Mouse (Mus musculus) heart, embryonic 16.5 days (tissue): ENCODE data around the gene Gm49358. TPM values are rescaled to one million over a fixed set of nuclear protein-coding genes. Genes with fewer than 3 reads are reported as not detected.

ENCODE experiments used
- ATAC-seq: fragments of 200-750 bp; cut with Nextera tagmentation; replicated peaks from 2 replicates; pipeline ENCODE4 v1.8.0; 2017; ENCODE audit warnings: moderate number of reproducible peaks; ENCODE audit not compliant: insufficient read depth, low FRiP score; ENCODE audit errors: extremely low read depth
- H3K27ac ChIP-seq: fragments of 300-500 bp; sonication (generic); 2 replicates; pipeline ENCODE4 v1.5.1; 2014; ENCODE audit warnings: mild to moderate bottlenecking, low read length, control low read depth, moderate library complexity
- H3K27me3 ChIP-seq: fragments of 300-500 bp; sonication (generic); 2 replicates; pipeline ENCODE4 v1.6.1; 2014; ENCODE audit warnings: low read length, mixed read lengths; ENCODE audit not compliant: control insufficient read depth, insufficient read depth
- H3K36me3 ChIP-seq: fragments of 300-500 bp; sonication (generic); 2 replicates; pipeline ENCODE4 v1.6.1; 2014; ENCODE audit not compliant: control insufficient read depth, insufficient read depth
- H3K4me1 ChIP-seq: fragments of 300-500 bp; sonication (generic); 2 replicates; pipeline ENCODE4 v1.6.1; 2014; ENCODE audit warnings: low read length, mixed read lengths; ENCODE audit not compliant: control insufficient read depth, insufficient read depth
- H3K4me2 ChIP-seq: fragments of 300-500 bp; sonication (generic); 2 replicates; pipeline ENCODE4 v1.6.1; 2014; ENCODE audit warnings: low read depth, mild to moderate bottlenecking, control low read depth, low read length
- H3K4me3 ChIP-seq: fragments of 300-500 bp; sonication (generic); 2 replicates; pipeline ENCODE4 v1.5.1; 2014; ENCODE audit warnings: mild to moderate bottlenecking, control low read depth, low read length
- H3K9ac ChIP-seq: fragments of 300-500 bp; sonication (generic); 2 replicates; pipeline ENCODE4 v1.6.1; 2014; ENCODE audit warnings: low read length, control low read depth
- H3K9me3 ChIP-seq: fragments of 300-500 bp; sonication (generic); replicated peaks from 2 replicates; pipeline ENCODE4 v1.6.1; 2016; ENCODE audit warnings: low read length; ENCODE audit not compliant: control insufficient read depth
- WGBS: fragments of 180-500 bp; shearing (Covaris S2); extraction: QIAGEN DNeasy Blood & Tissue Kit; methylation state at CpG from one replicate; pipeline ENCODE4 v1.1.7; 2014; 5-methylcytosine and 5-hydroxymethylcytosine counted together
- polyA plus RNA-seq: library from polyadenylated mRNA; unstranded; fragments of >200 nt; fragmentation: Nextera tagmentation; extraction: Ambion mirVana; gene quantifications from 2 replicates; pipeline ENCODE4 v1.2.1, GENCODE M21; 2015

Gm49358 gene
- polyA plus RNA-seq, 1 experiment from 2014 or later = not detected

GRCm38 (mm10) chr10:86782656-86783055, 18.9 kb downstream of the Gm49358 start:
- Histone ChIP-seq H3K27ac (no peak overlapping the region), H3K4me1 (peaks cover 32% of the 10 kb centered on the region)

GRCm38 (mm10) chr10:86783561-86783960, 19.8 kb downstream of the Gm49358 start:
- H3K4me2 ChIP-seq = no peak overlapping the region
- WGBS = 82% methylated on average over 5 of the region's 5 CpGs
- no peak overlapping the region for H3K27ac ChIP-seq
- H3K9ac ChIP-seq = no peak overlapping the region
- H3K4me1 ChIP-seq = peaks cover 35% of the 10 kb centered on the region
- ATAC-seq = no peak
- no peaks in the 10 kb centered on the region for H3K9me3 ChIP-seq
- H3K4me3 ChIP-seq = no peak overlapping the region
- no peaks in the 10 kb centered on the region for H3K27me3 ChIP-seq
- no peaks in the 10 kb centered on the region for H3K36me3 ChIP-seq

More at GRCm38 (mm10) chr10:86782656-86783055, 18.9 kb downstream of the Gm49358 start:
- ATAC-seq = no peak
- WGBS = 71% methylated on average over 5 of the region's 5 CpGs
- Histone ChIP-seq H3K4me3 (no peak overlapping the region), H3K9ac (no peak overlapping the region), H3K9me3 (no peaks in the 10 kb centered on the region), H3K27me3 (no peaks in the 10 kb centered on the region), H3K36me3 (no peaks in the 10 kb centered on the region), H3K4me2 (no peak overlapping the region)

- WGBS = 87% methylated on average over 5 of the region's 5 CpGs
Measured at GRCm38 (mm10) chr10:86784126-86784675, 20.4 kb downstream of the Gm49358 start.

GRCm38 (mm10) chr10:86785396-86785795, 21.6 kb downstream of the Gm49358 start:
- H3K9me3 ChIP-seq = no peaks in the 10 kb centered on the region
- no peak for ATAC-seq
- H3K27me3 ChIP-seq = no peaks in the 10 kb centered on the region
- H3K4me1 ChIP-seq = peaks cover 31% of the 10 kb centered on the region
- H3K27ac ChIP-seq = no peak overlapping the region
- no peak overlapping the region for H3K9ac ChIP-seq
- H3K4me2 ChIP-seq = no peak overlapping the region
- no peaks in the 10 kb centered on the region for H3K36me3 ChIP-seq
- H3K4me3 ChIP-seq = no peak overlapping the region
- 78% methylated on average over 2 of the region's 2 CpGs for WGBS

More at GRCm38 (mm10) chr10:86784126-86784675, 20.4 kb downstream of the Gm49358 start:
- Histone ChIP-seq H3K9me3 (no peaks in the 10 kb centered on the region), H3K4me2 (no peak overlapping the region), H3K27me3 (no peaks in the 10 kb centered on the region), H3K4me1 (peaks cover 35% of the 10 kb centered on the region), H3K36me3 (no peaks in the 10 kb centered on the region), H3K4me3 (no peak overlapping the region), H3K27ac (no peak overlapping the region), H3K9ac (no peak overlapping the region)
- ATAC-seq = no peak

- peaks cover 25% of the 10 kb centered on the region for H3K4me1 ChIP-seq
- H3K9ac ChIP-seq = no peak overlapping the region
- 94% methylated on average over 5 of the region's 5 CpGs for WGBS
Measured at GRCm38 (mm10) chr10:86786083-86786482, 22.3 kb downstream of the Gm49358 start.

GRCm38 (mm10) chr10:86788193-86788592, 24.4 kb downstream of the Gm49358 start:
- WGBS = 50% methylated on average over 5 of the region's 5 CpGs
- ATAC-seq = no peak
- Histone ChIP-seq H3K27ac (no peak overlapping the region), H3K36me3 (no peaks in the 10 kb centered on the region), H3K4me2 (no peak overlapping the region), H3K27me3 (no peaks in the 10 kb centered on the region), H3K9me3 (no peaks in the 10 kb centered on the region), H3K9ac (no peak overlapping the region), H3K4me3 (no peak overlapping the region), H3K4me1 (peaks cover 30% of the 10 kb centered on the region)

More at GRCm38 (mm10) chr10:86786083-86786482, 22.3 kb downstream of the Gm49358 start:
- no peak for ATAC-seq
- Histone ChIP-seq H3K4me3 (no peak overlapping the region), H3K9me3 (no peaks in the 10 kb centered on the region), H3K27me3 (no peaks in the 10 kb centered on the region), H3K36me3 (no peaks in the 10 kb centered on the region), H3K4me2 (no peak overlapping the region), H3K27ac (no peak overlapping the region)

- Histone ChIP-seq H3K9me3 (no peaks in the 10 kb centered on the region), H3K4me2 (no peak overlapping the region), H3K27me3 (no peaks in the 10 kb centered on the region), H3K27ac (no peak overlapping the region), H3K4me1 (peaks cover 39% of the 10 kb centered on the region), H3K9ac (no peak overlapping the region), H3K36me3 (no peaks in the 10 kb centered on the region), H3K4me3 (no peak overlapping the region)
- WGBS = 84% methylated on average over 7 of the region's 7 CpGs
- ATAC-seq = no peak
Measured at GRCm38 (mm10) chr10:86789146-86789672, 25.4 kb downstream of the Gm49358 start.

- Histone ChIP-seq H3K4me3 (no peak overlapping the region), H3K4me1 (peaks cover 43% of the 10 kb centered on the region), H3K9ac (no peak overlapping the region), H3K9me3 (no peaks in the 10 kb centered on the region), H3K36me3 (no peaks in the 10 kb centered on the region), H3K27me3 (no peaks in the 10 kb centered on the region), H3K27ac (peak overlapping the region; percentile 44; the same call in 1 of the 2 replicates), H3K4me2 (no peak overlapping the region)
- no peak for ATAC-seq
- WGBS = 57% methylated on average over 7 of the region's 7 CpGs
Measured at GRCm38 (mm10) chr10:86791507-86792184, 27.9 kb downstream of the Gm49358 start.

- H3K4me1 ChIP-seq = peaks cover 35% of the 10 kb centered on the region
- H3K27me3 ChIP-seq = no peaks in the 10 kb centered on the region
- H3K4me3 ChIP-seq = no peak overlapping the region
- no peaks in the 10 kb centered on the region for H3K36me3 ChIP-seq
- ATAC-seq = peak; percentile 64
- H3K9ac ChIP-seq = 0 out of 2 replicates have a peak overlapping the region, but pooled peaks have one; percentile 17
- no peak overlapping the region for H3K4me2 ChIP-seq
- peak overlapping the region; percentile 81 for H3K27ac ChIP-seq
- 51% methylated on average over 2 of the region's 2 CpGs for WGBS
- no peaks in the 10 kb centered on the region for H3K9me3 ChIP-seq
Measured at GRCm38 (mm10) chr10:86793509-86793951, 29.8 kb downstream of the Gm49358 start.
